Mouse (Mus musculus) liver, postnatal 0 days (tissue): Measurements from ENCODE around the gene Espn.

Experiments used
- CTCF ChIP-seq: sonication (generic); IDR thresholded peaks from 2 replicates; pipeline ENCODE4 v1.5.1; 2016; ENCODE audit warnings: antibody characterized with exemption, low read depth
- EP300 ChIP-seq: IDR thresholded peaks from 2 replicates; pipeline ENCODE4 v1.6.1; 2016; ENCODE audit warnings: antibody characterized with exemption, low read depth, mild to moderate bottlenecking

GRCm38 (mm10) chr4:152136112-152136875 is 15.9 kb downstream of the Espn start:
- TF ChIP-seq CTCF, result peak; percentile 73
- no peak for TF ChIP-seq EP300
